Mouse (Mus musculus): ENCODE data around the gene C87436.
"Not testable (repeated sequence)": the region's sequence is repeated elsewhere in the genome, so short reads cannot be mapped to it uniquely, and the experiment has no call there.

Gene C87436

DNA sequence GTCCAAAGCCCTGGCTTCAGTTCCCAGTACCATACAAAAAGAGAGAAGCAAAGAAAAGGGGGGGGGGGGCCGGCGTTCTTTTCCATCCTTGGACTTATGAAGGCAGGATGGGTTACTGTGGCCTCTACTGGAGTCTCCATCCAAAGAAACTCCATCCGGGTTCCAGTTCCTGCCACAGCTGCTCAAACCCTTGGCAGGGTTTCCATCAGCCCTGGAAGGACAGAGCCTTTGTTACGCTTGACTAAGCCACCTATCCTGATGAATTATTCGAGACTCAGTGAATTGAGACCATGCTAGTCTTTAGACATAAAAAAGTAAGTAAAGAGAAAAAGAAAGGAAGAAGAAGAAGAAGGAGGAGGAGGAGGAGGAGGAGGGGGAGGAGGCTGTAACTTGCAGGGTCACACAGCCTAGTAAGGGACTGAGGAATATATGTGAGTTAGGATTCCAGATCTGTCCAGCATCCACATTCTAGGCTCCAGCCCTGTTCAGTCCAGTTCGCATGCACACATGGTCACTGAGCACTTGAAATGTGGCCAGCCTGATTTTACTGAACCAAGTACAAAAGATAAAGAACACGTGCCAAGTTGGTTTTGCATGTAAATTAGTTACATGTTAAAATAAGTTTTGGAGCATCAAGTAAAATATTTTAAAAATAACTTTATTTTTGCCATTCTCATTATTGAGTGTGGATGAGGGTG is 47.9 kb downstream of the C87436 start:
- DNase-seq: no peak

DNA sequence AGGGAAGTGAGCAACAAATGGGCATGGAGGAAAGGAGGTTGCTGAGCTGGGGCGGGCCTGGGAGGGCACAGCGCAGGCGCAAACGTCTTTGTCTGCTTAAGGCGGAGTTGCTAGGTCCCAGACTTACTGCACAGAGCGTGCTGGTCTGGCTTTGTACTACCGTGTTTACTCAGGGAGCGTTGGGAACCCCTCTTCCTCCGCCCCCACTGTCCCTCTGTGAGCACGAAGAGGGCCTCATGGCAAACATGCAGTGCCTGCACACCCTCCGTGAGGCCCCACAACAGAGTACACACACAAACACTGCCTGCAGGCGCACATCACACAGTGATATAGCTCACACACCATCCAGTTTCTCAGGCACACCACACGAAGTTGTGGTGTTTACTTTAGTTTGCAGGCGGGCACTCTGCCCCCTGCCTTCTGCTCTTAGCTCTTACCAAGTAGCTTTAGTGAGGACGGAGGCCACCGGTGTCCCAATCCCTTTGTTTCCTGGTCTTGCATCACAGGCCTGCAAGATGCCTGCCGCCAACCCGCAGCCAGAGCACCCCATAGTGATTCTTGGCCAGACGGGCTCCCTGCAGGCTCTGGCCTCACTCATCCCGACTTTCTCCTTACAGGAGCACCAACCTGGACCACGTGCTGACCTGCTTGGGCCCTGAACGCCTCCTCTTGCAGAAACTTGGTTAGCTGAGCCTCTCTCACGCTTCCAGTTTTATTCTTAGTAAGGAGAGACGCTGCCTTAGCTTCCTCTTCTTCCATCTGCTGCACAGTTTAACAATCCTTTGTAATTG is 49.4 kb downstream of the C87436 start:
- peak; percentile 87 to 93 for DNase-seq

DNA sequence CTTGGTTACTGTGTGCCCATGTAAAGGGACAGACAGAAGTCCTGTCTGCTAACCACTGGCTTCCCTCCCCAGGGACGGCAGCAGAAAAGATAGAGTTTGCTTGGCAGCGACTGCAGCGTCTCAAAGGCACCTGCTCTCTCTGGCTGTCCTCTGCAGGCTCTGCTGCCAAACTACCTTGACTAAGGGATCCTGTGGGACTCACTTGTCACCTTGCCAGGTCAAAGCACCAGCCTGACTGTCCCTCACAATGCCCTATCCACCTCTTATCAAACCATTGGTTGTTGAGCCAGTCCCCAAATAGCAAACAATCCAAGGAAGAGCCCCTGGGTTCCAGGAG is 49.9 kb downstream of the C87436 start:
- no peak for DNase-seq

DNA sequence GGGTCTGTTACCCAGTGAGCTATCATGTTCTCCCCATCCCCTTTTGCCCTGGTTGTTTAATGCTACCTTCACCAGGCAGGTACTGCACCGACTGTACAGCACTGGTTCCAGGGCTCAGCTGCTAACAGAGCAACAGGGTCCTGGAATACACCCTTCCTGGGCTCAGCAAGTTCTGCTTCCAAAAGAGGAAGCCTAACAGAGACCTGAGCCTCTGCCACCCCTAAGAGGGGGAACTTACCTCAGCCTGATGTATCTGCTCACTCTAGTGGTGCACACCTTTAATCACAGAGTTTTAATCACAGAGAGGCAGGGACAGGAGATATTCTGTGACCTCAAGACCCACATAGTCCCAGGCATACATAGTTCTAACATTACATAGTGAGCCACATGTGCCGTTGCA is 51.8 kb downstream of the C87436 start:
- DNase-seq: no peak

DNA sequence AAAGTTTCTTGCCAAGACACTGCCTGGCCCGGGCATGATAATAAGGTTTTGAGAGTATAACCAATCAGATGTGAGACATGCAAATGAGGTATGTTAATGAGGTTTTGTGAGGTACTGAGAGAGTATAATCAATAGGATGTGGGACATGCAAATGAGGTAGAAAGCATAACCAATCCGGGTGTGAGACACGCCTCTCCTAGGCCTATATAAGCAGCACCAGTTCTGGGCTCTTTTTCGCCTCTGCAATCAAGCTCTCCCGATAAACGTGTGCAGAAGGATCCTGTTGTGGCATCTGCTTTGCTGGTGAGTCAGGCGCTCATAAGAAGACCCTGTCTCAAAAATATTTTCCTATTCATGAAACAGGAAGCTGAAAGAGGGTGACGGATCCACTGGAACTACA is 52.2 kb downstream of the C87436 start:
- not testable (repeated sequence) for DNase-seq

DNA sequence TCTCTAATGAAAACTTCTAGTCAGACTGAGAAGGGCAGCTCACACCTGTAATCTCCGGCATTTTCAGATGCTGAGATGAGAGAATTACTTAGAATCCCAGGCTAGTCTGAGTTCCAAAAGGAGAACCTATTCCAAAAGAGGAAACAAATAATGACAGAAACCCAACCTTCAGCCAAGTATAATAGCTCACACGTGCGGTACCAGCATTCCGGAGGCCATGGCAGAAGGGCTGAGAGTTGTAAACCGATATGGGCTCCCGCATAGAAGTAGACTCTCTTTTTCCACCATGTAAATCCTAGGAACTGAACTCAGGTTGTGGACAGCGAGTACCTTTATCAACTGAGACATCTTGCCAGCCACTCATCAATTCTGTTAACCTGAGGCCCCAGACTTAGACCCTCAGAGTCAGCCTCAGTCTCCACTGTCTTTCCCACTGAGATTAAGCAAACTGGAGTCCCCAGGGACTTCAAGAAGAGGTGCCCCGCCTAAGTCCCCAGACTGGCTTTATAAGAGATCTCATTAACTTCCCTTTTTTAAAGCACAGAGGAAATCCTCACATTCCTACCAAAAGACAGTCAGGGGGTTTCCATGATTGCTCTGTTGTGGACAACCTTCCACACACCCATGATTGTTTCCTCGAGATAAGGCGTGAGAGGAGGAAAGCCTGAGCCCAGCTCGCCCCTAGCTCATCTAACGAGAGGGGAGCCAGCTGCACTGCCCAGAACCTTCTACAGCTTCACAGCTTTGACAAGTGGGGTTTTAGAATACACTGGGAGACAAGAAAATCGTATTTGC is 55.5 kb downstream of the C87436 start:
- DNase-seq: no peak

DNA sequence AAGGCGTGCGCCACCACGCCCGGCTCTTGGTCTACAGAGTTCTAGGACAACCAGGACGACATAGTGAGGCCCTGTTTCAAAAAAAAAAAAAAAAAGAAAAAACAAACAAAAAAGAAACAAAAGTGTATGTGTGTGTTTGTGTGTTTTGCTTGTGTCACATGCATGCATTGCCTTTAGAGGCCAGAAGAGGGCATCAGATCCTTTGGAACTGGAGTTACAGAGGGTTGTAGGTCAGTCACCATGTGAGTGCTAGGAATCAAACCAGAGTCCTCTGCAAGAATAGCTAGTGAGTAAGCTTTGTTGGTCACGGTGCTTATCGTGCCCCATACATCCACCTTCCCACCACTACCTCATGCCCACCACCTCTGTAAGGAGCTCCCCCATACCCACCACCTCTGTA is 56.6 kb downstream of the C87436 start:
- no peak for DNase-seq

DNA sequence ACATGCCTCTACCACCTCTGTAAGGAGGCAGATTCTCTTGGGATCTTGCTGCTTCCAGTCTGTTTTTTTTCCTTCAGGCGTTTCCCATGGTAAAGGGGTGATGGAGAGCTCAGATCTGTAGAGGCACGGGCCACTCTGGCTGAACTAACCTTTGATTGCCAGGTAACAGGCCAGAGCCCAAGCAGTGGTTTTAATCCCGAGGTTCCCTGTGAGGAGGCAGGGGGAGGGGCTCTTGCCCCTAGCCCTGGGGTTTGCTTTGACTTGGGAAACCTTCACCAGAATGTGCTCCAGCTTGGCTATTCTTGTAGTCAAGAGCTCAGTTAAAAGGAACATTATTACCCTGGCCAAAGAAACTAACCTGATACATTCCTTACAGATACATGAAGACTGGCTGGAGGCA is 57.5 kb downstream of the C87436 start:
- DNase-seq: no peak

DNA sequence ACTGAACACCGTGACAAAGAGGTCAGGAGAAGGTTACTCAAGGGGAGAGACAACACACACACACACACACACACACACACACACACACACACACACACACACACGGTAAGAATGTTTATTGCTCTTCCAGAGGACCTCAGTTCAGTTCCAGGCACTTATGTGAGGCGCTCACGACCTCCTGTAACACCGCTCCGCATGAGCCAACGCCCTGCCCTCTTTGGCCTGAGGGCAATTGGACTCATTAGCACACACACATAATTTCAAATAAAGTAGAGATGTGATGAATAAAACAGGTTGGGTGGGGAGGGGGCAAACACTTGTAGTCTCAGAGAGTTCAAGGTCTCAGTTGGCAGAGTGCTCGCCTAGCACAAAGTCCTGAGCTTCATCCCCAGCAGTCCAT is 58.0 kb downstream of the C87436 start:
- DNase-seq: no peak

DNA sequence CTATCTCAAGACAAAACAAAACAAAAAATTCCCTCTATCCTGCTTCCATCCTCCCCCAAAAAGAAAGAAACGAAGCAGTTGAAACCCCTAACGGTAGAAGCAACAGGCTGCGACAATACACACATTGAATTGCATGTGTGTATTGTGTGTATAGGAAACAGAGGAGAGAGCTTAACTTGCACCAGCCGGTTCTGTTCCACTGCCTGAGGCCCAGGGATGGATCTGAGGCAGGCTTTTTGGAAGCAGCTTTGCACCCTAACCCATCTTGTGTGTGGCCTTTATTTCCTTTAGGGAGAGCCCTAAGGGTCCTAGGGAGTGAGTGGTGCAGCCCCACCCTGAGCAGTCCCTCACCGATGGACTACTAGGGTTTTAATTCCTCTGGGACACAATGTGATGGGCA is 58.4 kb downstream of the C87436 start:
- no peak for DNase-seq

DNA sequence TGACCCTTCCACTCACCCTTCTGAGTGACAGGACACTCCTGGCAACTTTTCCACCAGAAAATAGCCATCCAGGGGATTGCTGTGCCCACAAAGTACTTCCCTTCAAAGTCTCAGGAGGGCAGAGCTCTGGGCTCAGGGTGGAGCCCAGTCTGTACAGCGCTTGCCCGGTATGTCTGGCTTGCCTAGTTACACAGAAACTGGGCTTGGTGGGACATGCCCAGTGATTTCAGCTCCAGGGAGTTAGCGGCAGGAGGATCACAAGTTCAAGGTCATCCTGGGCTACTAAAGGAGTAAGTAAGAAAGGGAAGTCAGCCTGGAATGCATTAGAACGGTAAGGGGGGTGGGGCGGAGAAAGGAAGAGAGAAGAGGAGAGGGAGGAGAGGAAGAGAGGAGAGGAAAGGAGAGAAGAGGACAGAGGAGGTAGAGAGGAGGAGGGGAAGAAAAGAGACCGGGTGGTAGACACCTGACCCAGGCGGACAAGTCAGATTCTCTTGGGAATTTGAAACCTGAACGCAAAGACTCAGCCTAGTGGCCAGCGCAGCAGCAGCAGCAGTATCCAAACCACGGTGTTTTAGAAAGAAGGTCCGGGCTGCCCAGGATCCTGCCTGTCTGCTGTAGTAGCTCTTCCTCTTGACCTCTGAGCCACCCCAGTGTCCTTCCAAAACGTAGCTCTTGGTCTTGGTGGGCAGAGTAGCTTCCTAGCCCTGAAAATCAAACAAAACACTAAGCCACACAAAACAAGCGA is 59.1 kb downstream of the C87436 start:
- DNase-seq: peak; percentile 58 to 68

DNA sequence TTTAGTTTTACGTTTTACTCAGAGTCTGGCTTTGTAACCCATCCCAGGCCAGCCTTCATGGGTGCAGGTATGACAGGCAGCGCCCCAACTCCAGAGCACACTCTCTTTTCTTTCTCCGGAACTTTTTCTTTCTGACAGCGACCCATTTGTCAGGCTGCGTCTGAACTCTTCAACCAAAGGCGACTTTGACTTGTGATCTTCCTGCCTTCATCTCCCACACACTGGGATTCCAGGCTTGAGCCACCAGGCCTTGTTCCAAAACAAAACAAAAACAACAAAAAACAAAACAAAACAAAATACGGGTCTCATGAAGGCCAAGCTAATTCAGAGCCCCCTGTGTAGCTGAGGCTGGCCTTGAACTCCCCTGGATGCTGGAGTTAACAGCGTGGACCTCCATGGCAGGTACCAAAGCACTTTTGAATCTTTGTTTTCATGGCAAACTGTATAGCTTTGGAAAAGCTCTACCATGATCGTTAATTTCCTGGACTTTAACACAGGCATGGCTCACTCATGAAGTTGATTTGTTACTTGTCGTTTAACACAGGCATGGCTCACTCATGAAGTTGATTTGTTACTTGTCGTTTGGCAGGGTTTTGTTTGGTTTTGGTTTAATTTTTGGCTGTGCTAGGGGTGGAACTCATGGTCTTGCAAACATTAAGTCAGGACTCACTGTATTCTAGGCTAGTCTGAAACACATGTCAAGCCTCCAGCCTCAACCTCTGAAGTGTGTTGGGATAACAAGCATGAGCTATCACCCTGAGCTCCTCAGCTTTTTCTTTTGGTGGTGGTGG is 60.0 kb downstream of the C87436 start:
- no peak for DNase-seq

DNA sequence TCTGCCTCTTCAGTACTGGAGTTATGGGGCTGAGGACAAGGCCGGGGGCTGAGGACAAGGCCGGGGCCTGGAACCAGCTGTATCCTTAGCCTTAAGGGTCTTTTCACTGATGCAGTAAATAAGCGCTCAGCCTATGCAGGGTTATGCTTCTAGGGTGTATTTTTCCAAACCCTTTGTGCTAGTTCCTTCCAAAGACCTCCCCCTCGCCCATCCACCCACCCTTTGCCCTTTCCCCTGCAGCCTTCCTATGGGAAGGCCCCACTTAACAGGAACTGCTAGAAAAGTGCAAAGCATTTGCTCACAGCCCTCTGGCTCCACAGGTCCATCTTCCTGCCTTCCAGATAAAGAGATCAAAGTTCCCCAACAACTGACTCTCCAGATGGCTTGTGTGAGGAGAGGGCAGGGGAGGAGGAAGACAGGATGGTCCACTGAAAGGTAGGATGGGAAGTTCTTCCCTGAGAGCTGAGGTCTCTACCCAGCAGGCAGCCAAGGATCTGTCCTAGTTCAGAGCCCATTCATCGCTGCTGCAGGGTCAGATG is 61.5 kb downstream of the C87436 start:
- no peak for DNase-seq

DNA sequence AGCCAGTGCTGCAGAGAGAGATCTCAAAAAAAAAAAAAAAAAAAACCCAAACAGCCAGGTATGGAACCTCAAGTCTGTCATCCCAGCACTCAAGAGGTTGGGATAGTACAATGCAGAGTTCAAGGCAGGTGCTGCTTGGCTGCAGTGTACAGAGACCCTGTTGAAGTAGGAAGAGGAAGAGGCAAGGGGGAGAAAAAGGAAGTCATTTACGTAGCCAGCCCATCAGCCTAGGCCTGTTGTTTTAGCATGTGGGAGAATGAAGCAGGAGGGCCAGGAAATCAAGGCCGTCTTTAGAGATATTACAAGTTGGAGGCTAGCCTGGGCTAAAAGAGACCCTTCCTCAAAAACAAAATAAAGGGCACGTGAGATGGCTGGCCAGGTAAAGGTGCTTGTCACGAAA is 65.3 kb downstream of the C87436 start:
- DNase-seq: no peak

DNA sequence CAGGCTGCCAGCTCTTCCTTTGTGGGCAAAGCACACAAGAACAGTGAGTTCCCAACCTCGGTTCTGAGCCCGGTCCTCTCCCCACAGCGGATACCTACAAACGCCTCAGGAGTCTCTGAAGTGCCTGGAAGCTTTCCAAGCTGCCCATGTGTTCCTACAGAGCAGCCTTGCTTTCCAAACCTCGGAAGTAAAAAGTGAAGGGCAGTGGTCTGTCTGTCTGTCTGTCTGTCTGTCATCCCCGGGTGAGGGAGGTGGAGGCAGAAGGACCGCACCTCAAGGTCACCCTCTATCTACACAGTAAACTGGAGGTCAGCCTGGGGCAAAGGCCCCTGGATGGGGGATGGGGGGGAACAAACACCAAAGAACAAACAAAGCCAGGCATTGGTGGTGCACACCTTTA is 67.5 kb downstream of the C87436 start:
- DNase-seq: peak; percentile 67 to 81

DNA sequence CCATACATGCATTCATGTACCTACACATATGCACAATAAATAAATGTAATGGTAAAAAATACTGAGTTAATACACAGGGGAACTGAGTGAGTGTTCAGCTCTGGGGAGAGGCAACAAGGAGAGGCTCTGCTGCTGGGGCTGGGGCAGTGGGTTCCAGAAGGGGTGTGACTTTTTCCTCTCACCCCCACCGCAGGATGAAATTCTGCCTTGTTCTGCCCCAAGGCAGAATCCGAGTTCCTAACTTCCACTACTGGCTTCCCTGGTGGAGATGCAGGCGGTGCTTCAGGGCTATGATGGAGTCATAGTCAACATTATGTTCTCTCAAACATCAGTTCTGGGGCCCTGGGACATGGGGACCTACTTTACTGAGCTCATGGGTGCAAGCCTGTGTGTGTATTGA is 68.1 kb downstream of the C87436 start:
- no peak for DNase-seq

DNA sequence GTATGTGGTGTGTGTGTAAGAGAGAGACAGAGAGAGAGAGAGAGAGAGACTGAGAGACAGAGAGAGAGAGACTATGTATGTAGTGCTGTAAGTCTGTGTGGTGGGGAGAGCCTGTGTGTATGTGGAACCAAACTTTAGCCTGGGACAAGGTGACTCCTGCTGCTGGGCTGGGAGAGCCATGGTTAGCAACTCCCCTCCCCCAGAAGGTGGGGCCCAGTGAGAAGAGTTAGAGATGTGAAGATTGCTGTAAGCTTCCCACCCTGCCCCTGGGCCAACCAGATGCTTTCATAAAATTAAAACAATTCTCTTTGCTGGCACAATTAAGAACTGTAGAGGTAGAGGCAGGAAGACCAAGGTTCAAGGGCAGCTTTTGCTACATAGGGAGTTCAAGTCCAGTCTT is 68.9 kb downstream of the C87436 start:
- DNase-seq: no peak

DNA sequence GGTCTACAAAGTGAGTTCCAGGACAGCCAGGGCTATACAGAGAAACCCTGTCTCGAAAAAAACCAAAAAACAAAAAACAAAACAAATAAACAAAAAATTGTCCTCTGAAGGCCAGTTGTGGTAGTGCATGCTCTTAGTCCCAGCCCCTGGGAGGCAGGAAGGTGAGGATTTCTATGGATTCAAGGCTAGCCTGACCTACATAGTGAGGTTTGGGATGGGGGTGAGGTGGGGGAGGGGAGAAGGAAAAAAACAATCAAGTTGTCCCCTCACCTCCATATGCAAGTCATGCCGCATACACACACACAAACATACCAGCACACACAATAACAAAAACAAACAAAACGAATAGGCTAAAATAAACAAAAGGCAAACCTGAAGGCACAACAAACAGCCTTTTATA is 70.6 kb downstream of the C87436 start:
- no peak for DNase-seq

DNA sequence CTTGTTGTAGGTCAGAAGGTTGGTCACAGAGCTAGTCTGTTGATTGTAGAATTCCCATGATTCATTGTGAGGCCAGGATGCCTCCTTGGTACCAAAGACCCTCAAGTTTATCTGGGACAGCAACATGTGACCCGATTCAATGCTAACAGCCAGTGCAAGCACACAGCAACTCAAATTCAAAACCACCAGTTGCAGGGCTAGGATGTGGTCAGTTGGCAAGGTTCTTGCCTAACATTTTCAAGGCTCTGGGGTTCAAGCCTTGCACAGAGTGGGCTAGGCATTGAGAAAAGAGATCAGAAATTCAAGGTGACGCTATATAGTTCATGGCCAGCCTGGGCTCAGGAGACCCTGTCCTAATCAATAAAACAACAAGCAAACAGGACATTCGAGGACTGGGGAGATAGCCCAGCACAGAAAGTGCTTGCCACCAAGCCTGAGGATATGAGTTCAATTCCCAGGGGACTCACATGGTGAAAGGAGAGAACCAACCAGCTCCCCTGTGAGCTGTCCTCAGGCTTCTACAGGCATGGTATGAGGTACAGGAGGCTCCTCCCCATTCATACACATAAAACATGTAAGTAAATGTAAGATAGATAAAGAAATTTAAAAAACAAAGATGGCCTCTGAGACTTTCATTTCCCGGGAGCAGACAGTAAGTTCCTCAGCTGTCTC is 71.2 kb downstream of the C87436 start:
- DNase-seq: no peak

DNA sequence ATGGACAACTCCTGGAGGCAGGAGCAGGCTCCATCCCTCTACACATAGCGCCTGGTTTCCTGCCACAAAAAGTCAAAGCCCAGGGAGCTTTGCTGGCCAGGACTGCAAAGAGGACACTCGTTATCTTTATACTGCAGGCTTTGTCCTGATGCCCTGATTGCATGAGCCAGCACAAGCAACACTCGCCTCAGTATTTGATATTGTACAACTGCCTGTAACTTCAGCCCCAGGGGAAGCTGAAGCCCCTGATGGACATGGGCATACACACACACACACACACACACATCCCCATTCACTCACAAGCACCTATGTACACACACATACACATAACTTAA is 71.7 kb downstream of the C87436 start:
- DNase-seq: no peak

DNA sequence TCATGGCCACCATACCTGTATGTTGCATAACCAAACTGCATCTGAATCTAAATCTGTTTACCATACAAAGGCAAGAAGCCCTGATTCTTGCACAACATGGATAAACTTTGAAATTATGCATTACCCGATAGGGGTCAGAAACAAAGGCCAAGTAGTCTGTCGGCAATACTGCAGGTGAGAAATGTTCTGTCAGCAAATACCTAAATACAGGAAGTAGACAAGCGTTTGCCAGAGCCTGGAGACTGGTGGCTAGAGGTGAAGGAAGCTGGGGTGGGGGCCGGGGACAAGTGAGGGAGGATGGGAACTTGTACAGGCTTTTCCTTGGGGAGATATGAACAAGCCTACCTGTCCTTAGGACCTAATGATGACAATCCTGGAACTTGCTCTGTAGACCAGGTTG is 72.8 kb downstream of the C87436 start:
- no peak for DNase-seq

DNA sequence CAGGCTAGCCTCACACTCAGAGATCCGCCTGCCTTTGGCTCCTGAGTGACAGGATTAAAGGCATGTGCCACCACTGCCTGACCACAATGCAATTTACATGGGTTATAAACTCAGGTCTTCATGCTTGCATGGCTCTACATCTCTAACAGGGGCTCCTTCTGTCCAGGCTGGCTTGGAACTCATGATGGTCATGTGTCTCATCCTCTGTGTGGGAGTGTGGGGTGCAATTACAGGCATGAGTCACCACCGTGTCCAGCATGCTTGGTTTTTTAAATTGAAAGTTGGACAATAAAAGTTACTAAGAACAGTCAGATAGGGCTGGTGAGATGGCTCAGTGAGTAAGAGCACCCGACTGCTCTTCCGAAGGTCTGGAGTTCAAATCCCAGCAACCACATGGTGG is 75.1 kb downstream of the C87436 start:
- no peak for DNase-seq

Data from lung, adult 18-20 months (tissue).